Mouse (Mus musculus): Measurements from ENCODE around the gene Nmnat3. TPM values are rescaled to one million over a fixed set of nuclear protein-coding genes. Genes with fewer than 3 reads are reported as not detected.

The Nmnat3 gene
- polyA plus RNA-seq, 1 experiment from 2014 or later = 1.7 TPM

GRCm38 (mm10) chr9:98369707-98370106, 82.5 kb downstream of the Nmnat3 start:
- Histone ChIP-seq H3K4me1 (replicated peaks; ENCODE audit: control insufficient read depth, insufficient read depth, low read length) (0 out of 2 replicates have a peak, but pooled peaks cover 13% of the 10 kb centered on the region), H3K9ac (no peak overlapping the region), H3K27me3 (ENCODE audit: control insufficient read depth, insufficient read depth, low read length) (no peaks in the 10 kb centered on the region), H3K36me3 (replicated peaks; ENCODE audit: control insufficient read depth, insufficient read depth) (no peaks in the 10 kb centered on the region), H3K9me3 (ENCODE audit: control insufficient read depth, low read length) (no peaks in the 10 kb centered on the region), H3K27ac (no peak overlapping the region), H3K4me2 (replicated peaks) (no peak overlapping the region), H3K4me3 (replicated peaks; ENCODE audit: low read length) (no peak overlapping the region)
- 38% methylated on average over 8 of the region's 8 CpGs for WGBS
- ATAC-seq (ENCODE audit: low FRiP score) (no peak), DNase-seq (ENCODE audit: low spot score) (no peak)

GRCm38 (mm10) chr9:98373358-98373757, 86.1 kb downstream of the Nmnat3 start:
- no peak for ATAC-seq (ENCODE audit: low FRiP score)
- no peak for DNase-seq (ENCODE audit: low spot score)

GRCm38 (mm10) chr9:98374897-98375296, 87.7 kb downstream of the Nmnat3 start:
- no peaks in the 10 kb centered on the region for H3K27me3 ChIP-seq (ENCODE audit: control insufficient read depth, insufficient read depth, low read length)
- H3K9me3 ChIP-seq (ENCODE audit: control insufficient read depth, low read length) = no peaks in the 10 kb centered on the region
- no peak overlapping the region for H3K4me3 ChIP-seq (replicated peaks; ENCODE audit: low read length)
- no peak overlapping the region for H3K27ac ChIP-seq
- no peak for DNase-seq (ENCODE audit: low spot score)
- WGBS = 75% methylated on average over 11 of the region's 11 CpGs
- H3K36me3 ChIP-seq (replicated peaks; ENCODE audit: control insufficient read depth, insufficient read depth) = no peaks in the 10 kb centered on the region
- ATAC-seq (ENCODE audit: low FRiP score) = no peak
- H3K4me2 ChIP-seq (replicated peaks) = no peak overlapping the region
- H3K4me1 ChIP-seq (replicated peaks; ENCODE audit: control insufficient read depth, insufficient read depth, low read length) = no peaks in the 10 kb centered on the region; the same call in 1 of the 2 replicates
- H3K9ac ChIP-seq = no peak overlapping the region

More at GRCm38 (mm10) chr9:98373358-98373757, 86.1 kb downstream of the Nmnat3 start:
- Histone ChIP-seq H3K27ac (no peak overlapping the region), H3K27me3 (ENCODE audit: control insufficient read depth, insufficient read depth, low read length) (no peaks in the 10 kb centered on the region), H3K4me3 (replicated peaks; ENCODE audit: low read length) (no peak overlapping the region), H3K9ac (no peak overlapping the region), H3K36me3 (replicated peaks; ENCODE audit: control insufficient read depth, insufficient read depth) (no peaks in the 10 kb centered on the region), H3K9me3 (ENCODE audit: control insufficient read depth, low read length) (no peaks in the 10 kb centered on the region), H3K4me1 (replicated peaks; ENCODE audit: control insufficient read depth, insufficient read depth, low read length) (no peaks in the 10 kb centered on the region; the same call in 1 of the 2 replicates), H3K4me2 (replicated peaks) (no peak overlapping the region)
- WGBS = 95% methylated on average over 5 of the region's 5 CpGs

GRCm38 (mm10) chr9:98375329-98376170, 88.3 kb downstream of the Nmnat3 start:
- DNase-seq (ENCODE audit: low spot score) (no peak), ATAC-seq (ENCODE audit: low FRiP score) (no peak)
- no peaks in the 10 kb centered on the region for H3K9me3 ChIP-seq (ENCODE audit: control insufficient read depth, low read length)
- H3K4me3 ChIP-seq (replicated peaks; ENCODE audit: low read length) = no peak overlapping the region
- 42% methylated on average over 5 of the region's 5 CpGs for WGBS
- no peaks in the 10 kb centered on the region for H3K27me3 ChIP-seq (ENCODE audit: control insufficient read depth, insufficient read depth, low read length)
- H3K4me1 ChIP-seq (replicated peaks; ENCODE audit: control insufficient read depth, insufficient read depth, low read length) = no peaks in the 10 kb centered on the region; the same call in 1 of the 2 replicates
- H3K36me3 ChIP-seq (replicated peaks; ENCODE audit: control insufficient read depth, insufficient read depth) = no peaks in the 10 kb centered on the region
- H3K4me2 ChIP-seq (replicated peaks) = no peak overlapping the region
- no peak overlapping the region for H3K27ac ChIP-seq
- no peak overlapping the region for H3K9ac ChIP-seq

GRCm38 (mm10) chr9:98379736-98380135, 92.5 kb downstream of the Nmnat3 start:
- no peak overlapping the region for H3K27ac ChIP-seq
- no peaks in the 10 kb centered on the region for H3K27me3 ChIP-seq (ENCODE audit: control insufficient read depth, insufficient read depth, low read length)
- DNase-seq (ENCODE audit: low spot score) = no peak
- H3K4me2 ChIP-seq (replicated peaks) = no peak overlapping the region
- H3K9ac ChIP-seq = no peak overlapping the region
- no peaks in the 10 kb centered on the region; the same call in 1 of the 2 replicates for H3K4me1 ChIP-seq (replicated peaks; ENCODE audit: control insufficient read depth, insufficient read depth, low read length)
- H3K4me3 ChIP-seq (replicated peaks; ENCODE audit: low read length) = no peak overlapping the region
- WGBS = 72% methylated on average over 4 of the region's 4 CpGs
- H3K9me3 ChIP-seq (ENCODE audit: control insufficient read depth, low read length) = no peaks in the 10 kb centered on the region
- ATAC-seq (ENCODE audit: low FRiP score) = no peak
- H3K36me3 ChIP-seq (replicated peaks; ENCODE audit: control insufficient read depth, insufficient read depth) = no peaks in the 10 kb centered on the region

GRCm38 (mm10) chr9:98380593-98380992, 93.4 kb downstream of the Nmnat3 start:
- Histone ChIP-seq H3K9ac (no peak overlapping the region), H3K27me3 (ENCODE audit: control insufficient read depth, insufficient read depth, low read length) (no peaks in the 10 kb centered on the region), H3K27ac (no peak overlapping the region), H3K4me3 (replicated peaks; ENCODE audit: low read length) (no peak overlapping the region), H3K4me1 (replicated peaks; ENCODE audit: control insufficient read depth, insufficient read depth, low read length) (no peaks in the 10 kb centered on the region; the same call in 1 of the 2 replicates), H3K9me3 (ENCODE audit: control insufficient read depth, low read length) (no peaks in the 10 kb centered on the region), H3K36me3 (replicated peaks; ENCODE audit: control insufficient read depth, insufficient read depth) (no peaks in the 10 kb centered on the region), H3K4me2 (replicated peaks) (no peak overlapping the region)
- no peak for DNase-seq (ENCODE audit: low spot score)
- WGBS = 93% methylated on average over 9 of the region's 9 CpGs
- no peak for ATAC-seq (ENCODE audit: low FRiP score)

GRCm38 (mm10) chr9:98387741-98388632, 100.8 kb downstream of the Nmnat3 start:
- no peaks in the 10 kb centered on the region for H3K9me3 ChIP-seq (ENCODE audit: control insufficient read depth, low read length)
- DNase-seq (ENCODE audit: low spot score) (no peak), ATAC-seq (ENCODE audit: low FRiP score) (no peak)
- no peaks in the 10 kb centered on the region for H3K36me3 ChIP-seq (replicated peaks; ENCODE audit: control insufficient read depth, insufficient read depth)
- no peak overlapping the region for H3K4me3 ChIP-seq (replicated peaks; ENCODE audit: low read length)
- H3K27me3 ChIP-seq (ENCODE audit: control insufficient read depth, insufficient read depth, low read length) = no peaks in the 10 kb centered on the region
- no peaks in the 10 kb centered on the region for H3K4me1 ChIP-seq (replicated peaks; ENCODE audit: control insufficient read depth, insufficient read depth, low read length)
- no peak overlapping the region for H3K9ac ChIP-seq
- no peak overlapping the region for H3K4me2 ChIP-seq (replicated peaks)
- H3K27ac ChIP-seq = no peak overlapping the region
- 77% methylated on average over 10 of the region's 10 CpGs for WGBS

- DNase-seq (ENCODE audit: low spot score) (no peak), ATAC-seq (ENCODE audit: low FRiP score) (no peak)
- H3K27me3 ChIP-seq (ENCODE audit: control insufficient read depth, insufficient read depth, low read length) = no peaks in the 10 kb centered on the region
- H3K9ac ChIP-seq = no peak overlapping the region
- H3K4me2 ChIP-seq (replicated peaks) = no peak overlapping the region
- H3K27ac ChIP-seq = no peak overlapping the region
- no peaks in the 10 kb centered on the region for H3K9me3 ChIP-seq (ENCODE audit: control insufficient read depth, low read length)
- WGBS = 89% methylated on average over 5 of the region's 5 CpGs
- no peaks in the 10 kb centered on the region for H3K4me1 ChIP-seq (replicated peaks; ENCODE audit: control insufficient read depth, insufficient read depth, low read length)
- no peak overlapping the region for H3K4me3 ChIP-seq (replicated peaks; ENCODE audit: low read length)
- H3K36me3 ChIP-seq (replicated peaks; ENCODE audit: control insufficient read depth, insufficient read depth) = no peaks in the 10 kb centered on the region
Observed at GRCm38 (mm10) chr9:98388633-98388965, 101.4 kb downstream of the Nmnat3 start.

GRCm38 (mm10) chr9:98393496-98393895, 106.3 kb downstream of the Nmnat3 start:
- WGBS = 78% methylated on average over 4 of the region's 4 CpGs
- H3K27me3 ChIP-seq (ENCODE audit: control insufficient read depth, insufficient read depth, low read length) = no peaks in the 10 kb centered on the region
- DNase-seq (ENCODE audit: low spot score) (no peak), ATAC-seq (ENCODE audit: low FRiP score) (no peak)
- no peak overlapping the region for H3K27ac ChIP-seq
- H3K4me1 ChIP-seq (replicated peaks; ENCODE audit: control insufficient read depth, insufficient read depth, low read length) = no peaks in the 10 kb centered on the region
- H3K36me3 ChIP-seq (replicated peaks; ENCODE audit: control insufficient read depth, insufficient read depth) = no peaks in the 10 kb centered on the region
- H3K4me3 ChIP-seq (replicated peaks; ENCODE audit: low read length) = no peak overlapping the region
- H3K4me2 ChIP-seq (replicated peaks) = no peak overlapping the region
- H3K9ac ChIP-seq = no peak overlapping the region
- no peaks in the 10 kb centered on the region for H3K9me3 ChIP-seq (ENCODE audit: control insufficient read depth, low read length)

Data from hindbrain, embryonic 14.5 days (tissue).